Mouse (Mus musculus): ENCODE data around the gene Ercc8. TPM values are rescaled to one million over a fixed set of nuclear protein-coding genes. Genes with fewer than 3 reads are reported as not detected.

Gene Ercc8
- total and polyA plus RNA-seq, 3 experiments, result 15.9 to 22.2 TPM; not detected in 1

DNA sequence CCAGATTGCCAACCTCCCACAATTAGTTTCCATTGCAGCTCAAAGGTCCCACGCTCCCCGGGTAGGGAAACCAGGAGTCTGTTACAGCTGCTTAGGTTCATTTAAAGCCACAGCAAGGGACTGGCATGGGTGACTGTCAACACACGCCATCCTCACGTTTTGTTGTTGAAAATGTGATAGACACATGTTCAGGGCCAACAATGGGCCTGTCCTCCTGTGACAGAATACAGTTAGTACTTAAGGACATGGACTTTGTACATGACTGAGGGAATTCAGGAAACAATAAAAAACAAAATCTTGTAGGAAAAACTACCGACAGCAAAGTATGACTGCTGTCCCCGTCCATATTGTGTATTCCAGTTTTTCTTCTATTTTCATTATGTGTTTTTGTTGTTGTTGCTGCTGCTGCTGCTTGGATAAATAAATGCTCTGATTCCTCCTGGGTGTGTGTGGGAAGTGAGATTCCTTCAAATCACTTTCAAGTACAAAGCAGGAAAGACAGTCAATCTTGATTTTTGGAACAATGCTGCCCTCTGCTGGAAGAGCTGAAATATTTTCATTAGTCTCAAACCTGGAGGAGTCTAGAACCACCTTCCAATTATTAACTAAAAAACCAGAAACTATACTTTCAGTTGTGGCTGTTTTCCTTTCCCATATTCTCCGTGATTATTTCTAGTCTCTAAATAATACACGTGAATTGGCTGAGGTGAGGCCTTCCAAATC is 5.7 kb upstream of the Ercc8 start:
- 0 out of 4 replicates have a peak, but pooled peaks cover 0 to 1% of the 10 kb centered on the region in 2 experiments for H3K4me1 ChIP-seq (ENCODE audit: control insufficient read depth in 1 of 2, insufficient read depth in 2 of 2, low read length in 2 of 2)
- no peak overlapping the region for H3K27ac ChIP-seq (ENCODE audit: control insufficient read depth, low read depth, low read length)
- H3K9ac ChIP-seq (ENCODE audit: control insufficient read depth, low read depth, low read length, poor library complexity, severe bottlenecking), result no peak overlapping the region
- TF ChIP-seq ETS1 (IDR thresholded peaks at IDR 0.05; ENCODE audit: low read depth, low read length) (no peak), CTCF (IDR thresholded peaks at IDR 0.05 in 2 of 3, conservative IDR thresholded peaks at IDR 0.05 in 1 of 3; ENCODE audit: control insufficient read depth in 1 of 3, insufficient read depth in 1 of 3, low read depth in 2 of 3, low read length in 3 of 3, poor library complexity in 1 of 3, severe bottlenecking in 1 of 3) (peak; percentile 13 to 78 (median 59); a peak in 4 of 6 replicates), RAD21 (IDR thresholded peaks at IDR 0.05; ENCODE audit: low read depth, low read length) (peak; percentile 73), ZC3H11A (IDR thresholded peaks at IDR 0.05; ENCODE audit: low read depth, low read length) (peak; percentile 60), SMC3 (IDR thresholded peaks at IDR 0.05; ENCODE audit: low read depth, low read length) (peak; percentile 68), RCOR1 (IDR thresholded peaks at IDR 0.05; ENCODE audit: low read depth, low read length) (0 out of 2 replicates have a peak, but pooled peaks have one; percentile 37)
- peaks cover 0 to 3% of the 10 kb centered on the region in 2 experiments; a peak in 2 of 4 replicates for H3K36me3 ChIP-seq (ENCODE audit: control insufficient read depth in 1 of 2, insufficient read depth in 2 of 2, low read length in 2 of 2)
- H3K4me3 ChIP-seq (ENCODE audit: control insufficient read depth in 1 of 2, insufficient read depth in 1 of 2, low read depth in 2 of 2, low read length in 2 of 2), result no peak overlapping the region
- DNase-seq (ENCODE audit: low read depth, low spot score), result peak; percentile 73
- H3K9me3 ChIP-seq (replicated peaks; ENCODE audit: insufficient read depth, low read length), result no peaks in the 10 kb centered on the region
- H3K27me3 ChIP-seq (ENCODE audit: control insufficient read depth in 1 of 2, insufficient read depth in 2 of 2, low read length in 2 of 2), result no peaks in the 10 kb centered on the region
- peaks cover 35% of the 10 kb centered on the region for H3K79me2 ChIP-seq (ENCODE audit: control insufficient read depth, insufficient read depth, low read length, poor library complexity)

DNA sequence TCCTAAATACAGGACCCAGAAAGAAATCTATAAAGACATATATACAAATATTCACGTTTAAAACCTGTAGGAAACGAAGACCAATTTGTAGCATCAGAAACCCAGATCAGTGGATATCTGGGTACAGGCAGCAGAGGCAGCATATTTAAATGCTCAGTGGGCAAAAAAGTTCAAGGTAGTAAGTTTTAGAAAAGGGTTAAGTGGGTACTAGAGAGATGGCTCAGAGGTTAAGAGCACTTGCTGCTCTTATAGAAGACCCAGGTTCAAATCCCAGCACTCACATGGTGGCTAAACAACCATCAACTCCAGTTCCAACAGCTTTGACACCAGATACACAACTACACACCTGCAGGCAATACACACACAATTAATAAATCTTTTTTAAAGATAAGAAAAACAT is 1.4 kb upstream of the Ercc8 start:
- peaks cover 3 to 9% of the 10 kb centered on the region in 2 experiments for H3K36me3 ChIP-seq (ENCODE audit: control insufficient read depth in 1 of 2, insufficient read depth in 2 of 2, low read length in 2 of 2)
- peak; percentile 14 for DNase-seq (ENCODE audit: low read depth, low spot score)
- H3K4me1 ChIP-seq (ENCODE audit: control insufficient read depth in 1 of 2, insufficient read depth in 2 of 2, low read length in 2 of 2), result peaks cover 1 to 4% of the 10 kb centered on the region in 2 experiments; a peak in 1 of 4 replicates
- peaks cover 45% of the 10 kb centered on the region for H3K79me2 ChIP-seq (ENCODE audit: control insufficient read depth, insufficient read depth, low read length, poor library complexity)
- H3K27me3 ChIP-seq (ENCODE audit: control insufficient read depth in 1 of 2, insufficient read depth in 2 of 2, low read length in 2 of 2), result no peaks in the 10 kb centered on the region
- H3K4me3 ChIP-seq (ENCODE audit: control insufficient read depth in 1 of 2, insufficient read depth in 1 of 2, low read depth in 2 of 2, low read length in 2 of 2), result peak overlapping the region in 1 of 2 experiments; percentile 92; a peak in 2 of 4 replicates
- no peak overlapping the region for H3K27ac ChIP-seq (ENCODE audit: control insufficient read depth, low read depth, low read length)
- peak overlapping the region; percentile 50; the same call in 1 of the 2 replicates for H3K9ac ChIP-seq (ENCODE audit: control insufficient read depth, low read depth, low read length, poor library complexity, severe bottlenecking)
- no peaks in the 10 kb centered on the region for H3K9me3 ChIP-seq (replicated peaks; ENCODE audit: insufficient read depth, low read length)
- TF ChIP-seq CHD1 (IDR thresholded peaks at IDR 0.05; ENCODE audit: low read depth, low read length), result 0 out of 2 replicates have a peak, but pooled peaks have one; percentile 67
- no peak for TF ChIP-seq ZC3H11A (IDR thresholded peaks at IDR 0.05; ENCODE audit: low read depth, low read length)
- TF ChIP-seq UBTF (IDR thresholded peaks at IDR 0.05; ENCODE audit: borderline replicate concordance, insufficient read depth, low read depth, low read length), result no peak
- no peak for TF ChIP-seq POLR2AphosphoS5 (IDR thresholded peaks at IDR 0.05; ENCODE audit: borderline replicate concordance, low read depth, low read length)
- no peak for TF ChIP-seq MAFK (IDR thresholded peaks at IDR 0.05; ENCODE audit: borderline replicate concordance, low read depth, low read length)
- 0 out of 2 replicates have a peak, but pooled peaks have one; percentile 26 for TF ChIP-seq SIN3A (IDR thresholded peaks at IDR 0.05; ENCODE audit: low read length)
- no peak for TF ChIP-seq TAL1 (IDR thresholded peaks at IDR 0.05; ENCODE audit: low read length)
- TF ChIP-seq MYC (IDR thresholded peaks at IDR 0.05; ENCODE audit: low read depth, low read length), result no peak
- no peak for TF ChIP-seq E2F4 (IDR thresholded peaks at IDR 0.05; ENCODE audit: borderline replicate concordance, low read depth, low read length)
- no peak for TF ChIP-seq CHD2 (IDR thresholded peaks at IDR 0.05; ENCODE audit: low read length)
- no peak for TF ChIP-seq MEF2A (IDR thresholded peaks at IDR 0.05; ENCODE audit: extremely low read depth, insufficient replicate concordance, low read depth, low read length, poor library complexity, severe bottlenecking)
- peak; percentile 91 for TF ChIP-seq TBP (IDR thresholded peaks at IDR 0.05; ENCODE audit: low read depth, low read length)
- no peak for TF ChIP-seq POLR2AphosphoS2 (IDR thresholded peaks at IDR 0.05; ENCODE audit: low read length)
- TF ChIP-seq USF2 (IDR thresholded peaks at IDR 0.05; ENCODE audit: borderline replicate concordance in 1 of 2, insufficient read depth in 1 of 2, low read depth in 1 of 2, low read length in 2 of 2), result no peak
- TF ChIP-seq RCOR1 (IDR thresholded peaks at IDR 0.05; ENCODE audit: low read depth, low read length), result no peak
- no peak for TF ChIP-seq NRF1 (IDR thresholded peaks at IDR 0.05; ENCODE audit: insufficient read depth, low read depth, low read length, poor library complexity, severe bottlenecking)
- TF ChIP-seq GATA1 (IDR thresholded peaks at IDR 0.05; ENCODE audit: low read depth, low read length), result no peak
